Mouse (Mus musculus): Measurements from ENCODE around the gene Ankra2. TPM values are rescaled to one million over a fixed set of nuclear protein-coding genes. Genes with fewer than 3 reads are reported as not detected.

Gene Ankra2
- polyA plus RNA-seq, 1 experiment: 30.3 TPM

GRCm38 (mm10) chr13:98315124-98315523 is 52.2 kb downstream of the Ankra2 start:
- TF ChIP-seq GATA1 (IDR thresholded peaks at IDR 0.05; ENCODE audit: low read length): no peak

GRCm38 (mm10) chr13:98316140-98316479 is 53.2 kb downstream of the Ankra2 start:
- TF ChIP-seq GATA1 (IDR thresholded peaks at IDR 0.05; ENCODE audit: low read length): no peak

- no peak for TF ChIP-seq GATA1 (IDR thresholded peaks at IDR 0.05; ENCODE audit: low read length)
These were observed 53.8 kb downstream of the Ankra2 start, which contains the start of gene Btf3 for GRCm38 (mm10) chr13:98316480-98317245. Gene Btf3 (minus strand): TSS chr13:98317006.

- no peak for TF ChIP-seq GATA1 (IDR thresholded peaks at IDR 0.05; ENCODE audit: low read length)
These were observed 54.4 kb downstream of the Ankra2 start for GRCm38 (mm10) chr13:98317246-98317677.

GRCm38 (mm10) chr13:98317911-98318310 is 55.0 kb downstream of the Ankra2 start:
- TF ChIP-seq GATA1 (IDR thresholded peaks at IDR 0.05; ENCODE audit: low read length): no peak

Other genes starting within 250 kb of the Ankra2 start
- not detected in 2 replicates for gene Arhgef28, start 56.6 kb upstream of the Ankra2 start, polyA plus RNA-seq (2012)
- 17.0 and 26.1 TPM in 2 replicates for gene Utp15, start within 50 bp of the Ankra2 start, polyA plus RNA-seq (2012)
- gene Gm21976, start 16.8 kb downstream of the Ankra2 start, polyA plus RNA-seq (2012): not detected in 2 replicates
- 98.7 and 100 TPM in 2 replicates for gene Btf3, start 53.9 kb downstream of the Ankra2 start, polyA plus RNA-seq (2012)
- not detected in 2 replicates for gene Foxd1, start 91.2 kb downstream of the Ankra2 start, polyA plus RNA-seq (2012)
- 0.69 and 0.83 TPM in 2 replicates for gene Gm10320, start 228.9 kb downstream of the Ankra2 start, polyA plus RNA-seq (2012)

Data from G1E-ER4 (cell line).